Mouse (Mus musculus) bone marrow macrophage, adult 2 months (primary cell): Measurements from ENCODE around the gene Rpl36.

Experiments used
- CTCF ChIP-seq: IDR thresholded peaks from 2 replicates; pipeline ENCODE4 v1.5.1; 2012; ENCODE audit warnings: low read depth, mild to moderate bottlenecking, low read length, moderate library complexity
- POLR2A ChIP-seq: IDR thresholded peaks from 2 replicates; pipeline ENCODE4 v1.6.1; 2012; ENCODE audit warnings: mild to moderate bottlenecking, low read depth, low read length, borderline replicate concordance

DNA sequence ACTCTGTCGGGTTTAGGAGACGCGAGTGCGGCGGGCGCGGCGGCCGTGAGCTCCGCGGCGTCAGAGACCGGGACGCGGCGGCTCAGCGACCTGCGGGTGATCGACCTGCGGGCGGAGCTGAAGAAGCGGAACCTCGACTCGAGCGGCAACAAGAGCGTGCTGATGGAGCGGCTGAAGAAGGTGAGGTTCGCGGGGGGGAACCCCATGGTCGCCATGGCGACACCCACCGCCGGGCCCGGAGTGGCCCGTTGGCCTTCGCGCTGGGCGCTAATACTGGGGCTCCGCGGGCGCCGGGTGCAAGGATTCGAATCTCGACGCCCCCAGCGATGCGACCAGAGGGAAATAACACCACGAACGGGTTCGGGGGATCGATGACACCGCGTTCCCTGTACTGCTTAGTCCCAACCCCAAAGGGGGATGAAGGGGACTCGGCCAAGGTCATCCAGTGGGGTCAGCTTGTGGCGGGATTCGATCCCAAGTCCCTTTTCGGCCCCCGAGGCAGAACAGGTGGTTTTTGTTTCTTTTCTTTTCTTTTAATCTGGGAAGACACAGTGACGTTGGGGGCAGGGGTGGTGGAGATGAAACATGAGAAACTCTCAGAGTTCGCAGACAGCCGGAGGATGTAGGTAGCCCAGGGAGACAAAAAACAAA is 27.9 kb upstream of the Rpl36 start:
- TF ChIP-seq CTCF (no peak), POLR2A (no peak)
